Comparison of ENCODE assay signal across 9 mouse cellular contexts in genomic region chr7:25786974-25787373, GRCm38 (mm10). TPM values are rescaled to one million over a fixed set of nuclear protein-coding genes. Genes with fewer than 3 reads are reported as not detected.
A peak's percentile ranks its signal among the peaks of the same experiment; 100 is the strongest.
DNase-seq lines count a peak whose midpoint lies in the region; ATAC-seq and TF ChIP-seq lines count a peak whose summit lies in the region.
"Had no signal": no experiment of that assay in that cellular context is flagged by ENCODE, and none has a peak within 500 bp of the region (broad histone marks: within the 10 kb centered on the region; RNA-seq: fewer than 3 reads in every experiment).

No protein-coding gene starts in this region.

- peaks cover 14% of the 10 kb centered on the region for H3K4me1 ChIP-seq in heart, postnatal 0 days (ENCODE audit: control insufficient read depth, insufficient read depth)
- peaks cover 7% of the 10 kb centered on the region for H3K4me1 ChIP-seq in testis, adult 2 months (ENCODE audit: control insufficient read depth, insufficient read depth, low read length)
- H3K4me1 ChIP-seq in limb, embryonic 12.5 days (replicated peaks), result peaks cover 36% of the 10 kb centered on the region

- H3K27ac ChIP-seq in heart, postnatal 0 days (ENCODE audit: low read depth), result 0 out of 2 replicates have a peak overlapping the region, but pooled peaks have one; percentile 11
- H3K27ac ChIP-seq in testis, adult 2 months (ENCODE audit: control insufficient read depth, insufficient read depth, low read depth, low read length), result peak overlapping the region; percentile 69
- no peak overlapping the region for H3K27ac ChIP-seq in limb, embryonic 12.5 days

- ATAC-seq in heart, postnatal 0 days (ENCODE audit: insufficient read depth, low read depth), result no peak
- ATAC-seq in limb, embryonic 12.5 days (ENCODE audit: insufficient number of reproducible peaks, insufficient read depth, low FRiP score, low TSS enrichment, low read depth), result no peak

- H3K4me2 ChIP-seq in heart, postnatal 0 days (ENCODE audit: low read depth, low read length), result peak overlapping the region; percentile 64
- peak overlapping the region; percentile 87 for H3K4me2 ChIP-seq in limb, embryonic 12.5 days

- H3K36me3 ChIP-seq in heart, postnatal 0 days (replicated peaks; ENCODE audit: control insufficient read depth, insufficient read depth, low read length), result no peaks in the 10 kb centered on the region
- no peaks in the 10 kb centered on the region for H3K36me3 ChIP-seq in testis, adult 2 months (ENCODE audit: control insufficient read depth, insufficient read depth, low read length)
- peaks cover 24% of the 10 kb centered on the region; the same call in 1 of the 2 replicates for H3K36me3 ChIP-seq in limb, embryonic 12.5 days

- WGBS in heart, postnatal 0 days, result 30% methylated on average over 4 of the region's 4 CpGs
- WGBS in limb, embryonic 12.5 days, result 71% methylated on average over 4 of the region's 4 CpGs

- no peak for TF ChIP-seq EP300 in heart, postnatal 0 days (IDR thresholded peaks at IDR 0.05; ENCODE audit: low read depth)

- no peaks in the 10 kb centered on the region for H3K27me3 ChIP-seq in heart, postnatal 0 days (ENCODE audit: control insufficient read depth, insufficient read depth, low read length)
- H3K27me3 ChIP-seq in testis, adult 2 months (ENCODE audit: control insufficient read depth, insufficient read depth, low read length), result no peaks in the 10 kb centered on the region
- no peaks in the 10 kb centered on the region for H3K27me3 ChIP-seq in limb, embryonic 12.5 days

- TF ChIP-seq POLR2A in testis, adult 2 months (IDR thresholded peaks at IDR 0.05; ENCODE audit: control insufficient read depth, low read depth, low read length), result 0 out of 2 replicates have a peak, but pooled peaks have one; percentile 16

- H3K9ac ChIP-seq in heart, postnatal 0 days (replicated peaks; ENCODE audit: low read depth, low read length), result 0 out of 2 replicates have a peak overlapping the region, but pooled peaks have one; percentile 46
- H3K9ac ChIP-seq in limb, embryonic 12.5 days (replicated peaks), result peak overlapping the region; percentile 75; the same call in 1 of the 2 replicates

- intact Hi-C loops in left cerebral cortex, postnatal 14 days (cut with DNase I), result no loop called here

- peak overlapping the region; percentile 49 for H3K4me3 ChIP-seq in heart, postnatal 0 days (ENCODE audit: low read depth, low read length)
- peak overlapping the region; percentile 37; the same call in 1 of the 2 replicates for H3K4me3 ChIP-seq in testis, adult 2 months (ENCODE audit: control insufficient read depth, low read depth, low read length)
- H3K4me3 ChIP-seq in limb, embryonic 12.5 days (replicated peaks), result peak overlapping the region; percentile 67

- DNase-seq in heart, postnatal 0 days (ENCODE audit: low spot score), result no peak
- DNase-seq in heart, adult 11 months, result no peak
- DNase-seq in testis, postnatal 10 days (ENCODE audit: low spot score), result no peak
- no peak for DNase-seq in retina, postnatal 1 day
- no peak for DNase-seq in left cerebral cortex, postnatal 14 days (ENCODE audit: low spot score in 2 of 2)
- no peak for DNase-seq in adrenal gland, postnatal 25 days

- no peaks in the 10 kb centered on the region for H3K9me3 ChIP-seq in heart, postnatal 0 days (replicated peaks; ENCODE audit: control insufficient read depth, low read length)
- no peaks in the 10 kb centered on the region for H3K9me3 ChIP-seq in limb, embryonic 12.5 days

- TF ChIP-seq CTCF in heart, postnatal 0 days (IDR thresholded peaks at IDR 0.05; ENCODE audit: low read depth), result no peak
- no peak for TF ChIP-seq CTCF in testis, adult 2 months (IDR thresholded peaks at IDR 0.05; ENCODE audit: control insufficient read depth, insufficient read depth, insufficient replicate concordance, low read depth, low read length)

RNA-seq across cellular contexts. Expression of gene Axl, which starts 1.5 kb away (rescaled TPM):
- total RNA-seq in heart, postnatal 0 days (2014; rRNA removed; ENCODE audit: low replicate concordance), result 56.5 and 63.8 TPM in 2 replicates
- polyA plus RNA-seq in heart, postnatal 0 days (2015; fragmentation: Nextera tagmentation; extraction: Ambion mirVana), result 32.1 and 33.3 TPM in 2 replicates
- polyA plus RNA-seq in testis, adult 2 months (2012; rRNA removed), result 20.8 and 23.7 TPM in 2 replicates
- 56.3 and 57.2 TPM in 2 replicates for polyA plus RNA-seq in limb, embryonic 12.5 days (2016; fragmentation: Nextera tagmentation; extraction: Ambion mirVana)
- total RNA-seq in left cerebral cortex, postnatal 14 days (2021), result 10 to 100 TPM; 35.9 to 38.8 TPM
- total RNA-seq in adrenal gland, postnatal 25 days (2021), result 27.4 and 32.1 TPM in 2 replicates

RNA-seq across cellular contexts. Expression of gene Cyp2s1, which starts 29.7 kb away (rescaled TPM):
- 10.1 and 12.7 TPM in 2 replicates for total RNA-seq in heart, postnatal 0 days (2014; rRNA removed; ENCODE audit: low replicate concordance)
- 4.1 and 4.4 TPM in 2 replicates for polyA plus RNA-seq in heart, postnatal 0 days (2015; fragmentation: Nextera tagmentation; extraction: Ambion mirVana)
- 1.7 and 1.9 TPM in 2 replicates for polyA plus RNA-seq in testis, adult 2 months (2012; rRNA removed)
- 1.2 and 2.1 TPM in 2 replicates for polyA plus RNA-seq in limb, embryonic 12.5 days (2016; fragmentation: Nextera tagmentation; extraction: Ambion mirVana)
- total RNA-seq in left cerebral cortex, postnatal 14 days (2021), result 1 to 10 TPM; 3.5 to 4.6 TPM
- total RNA-seq in adrenal gland, postnatal 25 days (2021), result 2.5 and 2.9 TPM in 2 replicates
- total RNA-seq: granulocyte monocyte progenitor cell, adult 5-6 weeks had no signal

RNA-seq across cellular contexts. Expression of gene Hnrnpul1, which starts 32.4 kb away (rescaled TPM):
- 78.5 and 101 TPM in 2 replicates for total RNA-seq in heart, postnatal 0 days (2014; rRNA removed; ENCODE audit: low replicate concordance)
- polyA plus RNA-seq in heart, postnatal 0 days (2015; fragmentation: Nextera tagmentation; extraction: Ambion mirVana), result 26.8 and 27.7 TPM in 2 replicates
- 79.0 and 82.5 TPM in 2 replicates for polyA plus RNA-seq in testis, adult 2 months (2012; rRNA removed)
- polyA plus RNA-seq in limb, embryonic 12.5 days (2016; fragmentation: Nextera tagmentation; extraction: Ambion mirVana), result 67.6 and 75.0 TPM in 2 replicates
- 100 to 1,000 TPM; 102 to 103 TPM for total RNA-seq in left cerebral cortex, postnatal 14 days (2021)
- total RNA-seq in adrenal gland, postnatal 25 days (2021), result 116 and 128 TPM in 2 replicates
